Mouse (Mus musculus) frontal cortex, postnatal 36 days (tissue): ENCODE results near the gene Xylt2.
"Not testable (repeated sequence)": the region's sequence is repeated elsewhere in the genome, so short reads cannot be mapped to it uniquely, and the experiment has no call there.

Experiments
- DNase-seq, 2 experiments: peaks; one replicate each; pipeline ENCODE4 v3.0.0; 2022; ENCODE audit warnings: low spot score in 2 of 2

Gene Xylt2

GRCm38 (mm10) chr11:94676754-94677606, at the start of gene Xylt2:
Gene Xylt2 (minus strand): TSS chr11:94677515.
- DNase-seq: peak; percentile 81 to 89

GRCm38 (mm10) chr11:94719216-94719615, 41.9 kb upstream of the Xylt2 start:
- DNase-seq: no peak

GRCm38 (mm10) chr11:94718113-94718909, 41.0 kb upstream of the Xylt2 start:
- DNase-seq: no peak

GRCm38 (mm10) chr11:94717239-94717638, 39.9 kb upstream of the Xylt2 start:
- no peak for DNase-seq

- DNase-seq: no peak
Observed at GRCm38 (mm10) chr11:94716754-94717153, 39.4 kb upstream of the Xylt2 start.

GRCm38 (mm10) chr11:94715622-94716021, 38.3 kb upstream of the Xylt2 start:
- DNase-seq: peak; percentile 33 to 34

- no peak for DNase-seq
Observed at GRCm38 (mm10) chr11:94713246-94713860, 36.0 kb upstream of the Xylt2 start.

- DNase-seq: no peak
Observed at GRCm38 (mm10) chr11:94704472-94704871, 27.2 kb upstream of the Xylt2 start, which contains the start of gene Gm11541. Gene Gm11541 (minus strand): TSS chr11:94704499.

GRCm38 (mm10) chr11:94704020-94704419, 26.7 kb upstream of the Xylt2 start:
- DNase-seq: no peak

GRCm38 (mm10) chr11:94702216-94702610, 24.9 kb upstream of the Xylt2 start:
- DNase-seq: no peak

GRCm38 (mm10) chr11:94701401-94702215, 24.3 kb upstream of the Xylt2 start:
- no peak for DNase-seq

GRCm38 (mm10) chr11:94699399-94699798, 22.1 kb upstream of the Xylt2 start:
- no peak for DNase-seq

GRCm38 (mm10) chr11:94697703-94698464, 20.6 kb upstream of the Xylt2 start:
- DNase-seq: no peak

GRCm38 (mm10) chr11:94697140-94697539, 19.8 kb upstream of the Xylt2 start:
- DNase-seq: no peak

GRCm38 (mm10) chr11:94695508-94695907, 18.2 kb upstream of the Xylt2 start:
- no peak for DNase-seq

GRCm38 (mm10) chr11:94692502-94692901, 15.2 kb upstream of the Xylt2 start:
- DNase-seq: not testable (repeated sequence)

- DNase-seq: no peak
Observed at GRCm38 (mm10) chr11:94687178-94687577, 9.9 kb upstream of the Xylt2 start.

- no peak for DNase-seq
Observed at GRCm38 (mm10) chr11:94682427-94682826, 5.1 kb upstream of the Xylt2 start.

GRCm38 (mm10) chr11:94681640-94682039, 4.3 kb upstream of the Xylt2 start:
- DNase-seq: no peak

GRCm38 (mm10) chr11:94680639-94681038, 3.3 kb upstream of the Xylt2 start:
- no peak for DNase-seq
